Mouse (Mus musculus) olfactory bulb, adult 2 months (tissue): Measurements from ENCODE around the gene Apeh. TPM values are rescaled to one million over a fixed set of nuclear protein-coding genes. Genes with fewer than 3 reads are reported as not detected.

ENCODE experiments used
- H3K27ac ChIP-seq: fragments of 200-500 bp; 2 replicates; pipeline ENCODE4 v1.5.1; 2012; ENCODE audit warnings: low read depth, low read length; ENCODE audit not compliant: insufficient read depth
- H3K4me1 ChIP-seq: fragments of 200-500 bp; 2 replicates; pipeline ENCODE4 v1.6.1; 2012; ENCODE audit warnings: low read length; ENCODE audit not compliant: control insufficient read depth, insufficient read depth
- H3K4me3 ChIP-seq: fragments of 200-500 bp; 2 replicates; pipeline ENCODE4 v1.5.1; 2012; ENCODE audit warnings: mild to moderate bottlenecking, low read depth, low read length, moderate library complexity; ENCODE audit not compliant: insufficient read depth
- CTCF ChIP-seq: fragments of 200-500 bp; IDR thresholded peaks from 2 replicates; pipeline ENCODE4 v1.5.1; 2012; ENCODE audit warnings: low read depth, mild to moderate bottlenecking, low read length, moderate library complexity; ENCODE audit not compliant: insufficient read depth
- POLR2A ChIP-seq: fragments of 200-500 bp; IDR thresholded peaks from 2 replicates; pipeline ENCODE4 v1.6.1; 2012; ENCODE audit warnings: mild to moderate bottlenecking, low read depth, low read length, moderate library complexity; ENCODE audit not compliant: insufficient read depth
- WGBS: fragments of 180-500 bp; shearing (Covaris S2); methylation state at CpG from one replicate; pipeline ENCODE4 v1.1.7; 2018; 5-methylcytosine and 5-hydroxymethylcytosine counted together
- polyA plus RNA-seq: library from polyadenylated mRNA; stranded (reverse); fragments of >200 nt; gene quantifications from 2 replicates; pipeline ENCODE4 v1.2.4, GENCODE M21; 2012; ENCODE audit warnings: low replicate concordance; ENCODE audit not compliant: missing spikeins, insufficient read depth, insufficient read length

The Apeh gene
- polyA plus RNA-seq, 1 experiment, result not detected

DNA sequence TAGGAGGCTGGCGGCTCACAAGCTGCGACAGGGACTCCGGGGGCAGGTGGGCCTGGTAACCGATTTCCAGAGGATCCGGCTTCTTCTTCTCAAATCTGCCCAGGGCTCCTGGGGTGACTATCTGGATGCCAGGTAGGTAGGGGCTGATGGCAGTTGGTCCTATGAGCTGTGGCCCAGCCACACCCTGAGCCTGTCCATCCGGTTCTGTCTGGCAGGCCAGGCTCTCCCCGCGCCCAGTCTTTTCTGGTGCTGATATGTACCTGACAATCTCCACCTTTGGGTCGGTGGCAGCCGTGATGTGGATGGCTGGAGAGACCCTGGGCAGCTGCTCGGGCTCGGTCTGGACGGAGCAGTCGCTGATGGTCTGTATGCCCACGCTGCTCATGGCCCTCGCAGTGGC, 15.8 kb upstream of the Apeh start:
- H3K27ac ChIP-seq, result no peak overlapping the region
- no peak overlapping the region for H3K4me3 ChIP-seq
- 91% methylated on average over 16 of the region's 16 CpGs for WGBS
- TF ChIP-seq CTCF, result no peak
- no peak for TF ChIP-seq POLR2A
- peaks cover 38% of the 10 kb centered on the region for H3K4me1 ChIP-seq

DNA sequence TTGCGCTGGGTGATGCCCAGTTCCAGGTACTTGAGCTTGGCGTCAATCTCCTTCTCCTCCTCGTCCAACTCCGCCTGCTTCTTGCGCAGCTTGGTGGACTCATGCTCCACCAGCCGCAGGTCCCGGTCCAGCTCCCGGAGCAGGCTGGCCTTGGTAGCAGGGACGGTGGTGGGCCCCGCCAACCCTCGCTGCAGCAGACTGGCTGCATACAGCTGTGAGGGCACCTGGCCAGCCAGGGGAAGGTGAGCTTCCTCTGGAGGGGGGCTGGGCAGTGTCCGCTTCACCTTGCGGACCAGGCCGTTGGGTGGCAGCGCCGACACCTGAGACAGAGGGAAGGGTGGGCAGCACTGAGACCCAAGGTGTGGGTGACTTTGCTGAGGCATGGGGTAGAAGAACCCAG, 13.5 kb upstream of the Apeh start:
- Histone ChIP-seq H3K4me3 (no peak overlapping the region), H3K27ac (no peak overlapping the region), H3K4me1 (peaks cover 32% of the 10 kb centered on the region)
- TF ChIP-seq POLR2A (no peak), CTCF (no peak)
- WGBS, result 93% methylated on average over 16 of the region's 16 CpGs

DNA sequence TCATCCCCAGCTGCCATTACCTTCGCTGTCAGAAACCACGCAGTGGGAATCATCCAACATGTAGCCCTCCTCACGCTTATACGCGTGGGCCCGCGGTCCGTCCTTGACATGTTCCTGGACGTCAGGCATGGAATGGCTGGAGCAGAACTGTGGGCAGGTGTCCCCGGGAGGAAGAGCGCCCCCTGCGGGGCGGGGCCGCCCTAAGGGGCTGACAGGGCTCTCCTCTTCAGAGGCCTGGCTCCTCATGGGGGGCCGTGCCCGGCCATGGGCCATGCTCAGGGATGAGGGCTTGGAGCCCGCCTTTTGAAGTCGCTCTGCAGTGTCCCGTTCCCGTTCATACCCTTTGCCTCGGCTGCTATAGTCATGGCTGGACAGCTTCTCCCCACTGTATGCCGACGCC, 11.7 kb upstream of the Apeh start:
- no peak overlapping the region for H3K27ac ChIP-seq
- H3K4me1 ChIP-seq, result peaks cover 25% of the 10 kb centered on the region
- WGBS, result 91% methylated on average over 23 of the region's 23 CpGs
- no peak overlapping the region for H3K4me3 ChIP-seq
- TF ChIP-seq CTCF, result peak; percentile 16; the same call in 1 of the 2 replicates
- no peak for TF ChIP-seq POLR2A

DNA sequence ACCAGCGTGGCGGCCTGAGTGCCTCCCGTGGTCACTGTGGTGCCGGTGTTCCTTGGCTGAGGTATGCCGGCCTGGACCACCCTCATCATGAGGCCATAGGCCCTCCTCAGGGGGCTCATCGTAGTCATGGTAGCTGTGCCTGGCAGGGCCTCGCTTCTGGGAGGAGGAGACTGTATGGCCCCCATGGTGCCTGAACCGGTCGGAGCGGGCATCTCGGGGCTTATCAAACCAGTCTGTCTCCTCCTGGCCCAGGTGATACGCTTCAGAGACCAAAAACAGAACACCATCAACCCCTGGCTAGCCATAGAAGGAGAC, 11.1 kb upstream of the Apeh start:
- Histone ChIP-seq H3K27ac (no peak overlapping the region), H3K4me1 (peaks cover 19% of the 10 kb centered on the region), H3K4me3 (no peak overlapping the region)
- TF ChIP-seq POLR2A, result no peak
- no peak for TF ChIP-seq CTCF
- 65% methylated on average over 12 of the region's 12 CpGs for WGBS

DNA sequence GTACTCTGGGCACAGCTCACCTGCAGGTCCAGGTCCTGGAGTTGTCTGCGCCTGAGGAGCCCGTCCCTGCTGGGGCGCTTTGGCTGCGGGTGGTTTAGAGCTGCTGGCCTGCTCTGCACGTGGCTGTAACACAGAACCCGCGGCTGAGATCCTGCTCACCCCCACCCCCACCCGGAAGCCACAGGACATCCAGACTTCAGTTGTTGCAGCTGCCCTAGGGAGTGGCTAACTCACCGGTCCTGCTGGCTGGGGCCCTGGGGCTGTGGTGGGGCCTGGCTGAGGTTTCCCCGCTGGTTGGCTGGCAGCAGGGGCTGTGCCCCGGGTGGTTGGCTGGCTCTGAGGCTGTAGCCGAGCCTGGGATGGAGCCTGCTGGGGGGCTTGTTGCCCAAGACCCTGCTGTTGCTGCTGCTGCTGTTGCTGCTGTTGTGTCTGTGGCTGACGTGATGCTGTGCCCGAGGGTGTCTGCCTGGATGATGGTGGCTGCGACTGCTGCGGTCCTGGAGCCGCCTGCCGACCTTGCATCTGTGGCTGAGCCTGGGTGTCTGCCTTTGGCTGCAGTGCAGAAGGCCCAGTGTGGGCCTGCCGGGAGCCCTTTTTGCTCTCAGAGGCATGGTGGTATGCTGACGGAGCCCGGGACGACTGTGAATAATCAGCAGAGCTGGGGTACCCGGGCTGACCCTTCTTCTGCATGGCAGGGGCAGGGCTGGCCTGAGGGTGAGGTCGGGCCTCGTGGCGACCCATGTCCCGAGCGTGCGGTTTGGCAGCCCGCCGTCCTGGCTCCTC, 10.6 kb upstream of the Apeh start:
- Histone ChIP-seq H3K4me3 (no peak overlapping the region), H3K4me1 (peaks cover 15% of the 10 kb centered on the region), H3K27ac (no peak overlapping the region)
- WGBS, result 44% methylated on average over 31 of the region's 31 CpGs
- no peak for TF ChIP-seq CTCF
- TF ChIP-seq POLR2A, result no peak

DNA sequence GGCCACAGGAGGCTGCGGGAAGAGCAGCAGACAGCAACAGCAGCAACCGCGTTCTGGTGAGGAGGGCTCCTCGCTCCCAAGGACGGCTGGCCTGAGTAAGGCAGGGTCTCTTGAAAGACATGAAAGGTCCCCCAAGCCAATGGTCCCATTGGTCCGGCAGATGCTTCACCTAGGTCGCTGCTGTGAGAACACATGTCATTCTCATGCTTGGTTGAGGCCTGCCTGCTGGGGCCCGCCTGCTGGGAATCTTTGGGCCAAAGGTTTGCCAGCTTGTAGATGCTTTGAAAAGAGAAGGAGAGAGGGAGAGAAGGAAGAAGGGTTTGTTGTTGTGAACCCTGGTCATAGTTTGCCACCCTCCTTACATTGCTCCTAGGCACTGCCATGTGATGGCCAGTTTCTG, 5.2 kb upstream of the Apeh start:
- no peak for TF ChIP-seq CTCF
- TF ChIP-seq POLR2A, result no peak
- peaks cover 7% of the 10 kb centered on the region for H3K4me1 ChIP-seq
- no peak overlapping the region for H3K27ac ChIP-seq
- 90% methylated on average over 8 of the region's 8 CpGs for WGBS
- H3K4me3 ChIP-seq, result no peak overlapping the region

DNA sequence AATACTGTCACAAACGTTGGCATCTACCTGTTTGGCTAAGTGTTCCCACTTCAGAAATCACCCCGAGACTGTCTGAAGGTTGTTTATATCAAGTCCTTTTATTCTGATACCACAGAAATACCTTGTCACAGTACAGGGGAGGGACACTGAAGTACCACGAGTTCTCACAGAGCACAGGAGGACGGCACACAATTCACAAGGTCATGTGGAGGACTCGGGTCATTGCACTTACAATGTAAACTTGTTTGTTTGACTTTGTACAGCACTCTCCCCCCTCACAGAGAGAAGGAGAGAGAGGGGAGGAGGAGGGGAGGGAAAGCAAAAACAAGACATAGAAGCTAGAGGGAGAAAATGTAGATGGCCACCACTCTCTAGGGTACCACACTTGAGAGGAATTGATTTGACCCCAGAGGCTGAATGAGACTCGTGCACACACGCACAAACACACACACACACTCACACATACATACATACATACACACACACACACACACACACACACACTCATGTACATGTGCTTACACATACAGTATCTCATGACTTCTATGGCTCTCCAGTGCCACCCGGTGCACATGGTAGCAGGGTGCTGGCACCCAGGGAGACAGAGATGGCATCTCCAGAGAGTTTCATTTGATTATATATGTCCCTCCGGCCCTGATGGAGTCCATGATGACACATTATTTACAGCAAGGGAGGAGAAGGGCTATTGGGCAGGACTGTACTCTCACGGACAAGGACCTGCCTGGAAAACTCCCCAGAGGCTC, 1.7 kb upstream of the Apeh start:
- TF ChIP-seq POLR2A (no peak), CTCF (no peak)
- Histone ChIP-seq H3K4me1 (peaks cover 14% of the 10 kb centered on the region), H3K4me3 (no peak overlapping the region), H3K27ac (0 out of 2 replicates have a peak overlapping the region, but pooled peaks have one; percentile 18)
- 57% methylated on average over 10 of the region's 10 CpGs for WGBS

DNA sequence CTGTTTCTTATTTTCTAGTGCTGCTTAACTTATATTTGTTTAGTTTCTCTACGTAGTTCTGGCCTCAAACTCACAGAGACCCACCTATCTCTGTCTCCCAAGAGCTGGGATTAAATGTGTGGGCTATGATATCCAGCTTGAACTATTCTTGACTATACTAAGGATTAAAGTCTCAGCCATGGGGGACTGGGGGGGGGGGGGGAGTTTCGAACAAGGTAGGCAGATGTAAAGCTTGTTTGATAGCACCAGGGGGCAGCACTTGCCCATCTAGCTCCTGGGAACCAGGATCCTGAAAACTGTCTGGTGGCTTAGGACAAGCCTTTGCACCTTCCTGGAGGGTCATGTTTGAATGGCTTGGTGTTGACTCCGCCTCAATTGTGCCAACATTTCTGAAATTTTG, 1.1 kb upstream of the Apeh start:
- TF ChIP-seq POLR2A, result no peak
- 0 out of 2 replicates have a peak, but pooled peaks have one; percentile 29 for TF ChIP-seq CTCF
- no peak overlapping the region for H3K27ac ChIP-seq
- no peak overlapping the region for H3K4me3 ChIP-seq
- 8% methylated on average over 3 of the region's 3 CpGs for WGBS
- peaks cover 14% of the 10 kb centered on the region for H3K4me1 ChIP-seq

DNA sequence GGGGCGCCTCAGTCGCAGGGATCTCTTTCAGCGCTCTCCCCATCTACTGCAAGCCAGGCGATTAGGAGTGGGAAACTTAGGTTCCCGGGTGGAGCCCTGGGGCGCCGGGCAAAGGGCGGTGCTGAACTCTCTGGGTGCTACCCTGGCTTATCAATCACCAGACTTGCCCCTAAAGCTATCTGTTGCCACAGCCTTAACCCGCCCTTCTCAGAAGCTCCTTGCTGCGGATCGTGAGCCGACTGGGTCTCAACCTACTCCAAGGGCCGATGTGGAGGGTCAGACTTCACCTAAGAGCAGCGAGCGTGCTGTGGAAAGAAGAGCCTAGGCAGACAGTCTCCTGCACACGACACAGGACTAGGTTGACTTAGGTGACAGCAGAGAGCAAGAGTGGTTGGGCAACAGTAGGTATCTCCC, 599 bp upstream of the Apeh start:
- H3K4me1 ChIP-seq, result peaks cover 14% of the 10 kb centered on the region
- peak overlapping the region; percentile 57 for H3K4me3 ChIP-seq
- H3K27ac ChIP-seq, result peak overlapping the region; percentile 12; the same call in 1 of the 2 replicates
- TF ChIP-seq POLR2A (no peak), CTCF (no peak)
- WGBS, result under 1% methylated on average over 16 of the region's 16 CpGs
